In genomic region chr9:31931691-31932090, GRCm38 (mm10) we compare ENCODE assay signal across 17 mouse cellular contexts. TPM values are rescaled to one million over a fixed set of nuclear protein-coding genes. Genes with fewer than 3 reads are reported as not detected.
DNase-seq lines count a peak whose midpoint lies in the region; ATAC-seq and TF ChIP-seq lines count a peak whose summit lies in the region.
"Had no signal": no experiment of that assay in that cellular context is flagged by ENCODE, and none has a peak within 500 bp of the region (broad histone marks: within the 10 kb centered on the region; RNA-seq: fewer than 3 reads in every experiment).

No protein-coding gene starts in this region.

- H3K4me3 ChIP-seq in lung, embryonic 14.5 days (ENCODE audit: low read depth, low read length), result no peak overlapping the region
- no peak overlapping the region for H3K4me3 ChIP-seq in midbrain, embryonic 14.5 days (replicated peaks; ENCODE audit: low read depth, low read length)
- H3K4me3 ChIP-seq: embryonic facial prominence, embryonic 13.5 days; forebrain, embryonic 13.5 days; hindbrain, embryonic 15.5 days; limb, embryonic 10.5 days; megakaryocyte, embryonic 14.5 days had no signal

- no peaks in the 10 kb centered on the region for H3K4me1 ChIP-seq in lung, embryonic 14.5 days (ENCODE audit: insufficient read depth)
- no peaks in the 10 kb centered on the region for H3K4me1 ChIP-seq in midbrain, embryonic 14.5 days (ENCODE audit: control insufficient read depth, insufficient read depth, low read length)
- H3K4me1 ChIP-seq: hindbrain, embryonic 15.5 days; limb, embryonic 10.5 days; megakaryocyte, embryonic 14.5 days had no signal

- DNase-seq in adrenal gland, adult 2 months, result peak; percentile 36
- DNase-seq in adrenal gland, adult 8-10 months, result no peak
- peak; percentile 9 for DNase-seq in 3T3-L1 (ENCODE audit: low read depth, low spot score)
- peak; percentile 63 for DNase-seq in lung, embryonic 14.5 days
- no peak for DNase-seq in midbrain, embryonic 14.5 days
- no peak for DNase-seq in cerebellum, adult 9-10 months
- DNase-seq: cerebellum, adult 9-11 months; gastrocnemius, postnatal 36 days; thymus, adult 18-20 months had no signal

- no peaks in the 10 kb centered on the region for H3K36me3 ChIP-seq in lung, embryonic 14.5 days (ENCODE audit: insufficient read depth)
- H3K36me3 ChIP-seq in midbrain, embryonic 14.5 days (ENCODE audit: control insufficient read depth, insufficient read depth, low read length), result no peaks in the 10 kb centered on the region
- H3K36me3 ChIP-seq: embryonic facial prominence, embryonic 13.5 days; hindbrain, embryonic 15.5 days; limb, embryonic 10.5 days had no signal

- ATAC-seq in common myeloid progenitor, adult 5-6 weeks (replicated peaks; ENCODE audit: low read depth, poor library complexity, severe bottlenecking), result peak; percentile 94
- no peak for ATAC-seq in lung, embryonic 14.5 days (ENCODE audit: insufficient read depth)
- no peak for ATAC-seq in monocyte, adult 5-6 weeks (replicated peaks; ENCODE audit: insufficient number of reproducible peaks, low FRiP score, low TSS enrichment, poor library complexity, severe bottlenecking)
- ATAC-seq in midbrain, embryonic 14.5 days (ENCODE audit: low FRiP score, low TSS enrichment), result no peak
- ATAC-seq: forebrain, embryonic 13.5 days had no signal

- no peaks in the 10 kb centered on the region for H3K9me3 ChIP-seq in lung, embryonic 14.5 days (ENCODE audit: low read depth, low read length)
- H3K9me3 ChIP-seq in midbrain, embryonic 14.5 days (ENCODE audit: control insufficient read depth, low read length), result no peaks in the 10 kb centered on the region
- H3K9me3 ChIP-seq: embryonic facial prominence, embryonic 13.5 days; forebrain, embryonic 13.5 days; hindbrain, embryonic 15.5 days; limb, embryonic 10.5 days; megakaryocyte, embryonic 14.5 days had no signal

- no peak overlapping the region for H3K4me2 ChIP-seq in lung, embryonic 14.5 days
- H3K4me2 ChIP-seq in midbrain, embryonic 14.5 days (ENCODE audit: low read length), result no peak overlapping the region
- H3K4me2 ChIP-seq: embryonic facial prominence, embryonic 13.5 days; forebrain, embryonic 13.5 days; hindbrain, embryonic 15.5 days had no signal

- H3K9ac ChIP-seq in lung, embryonic 14.5 days, result no peak overlapping the region
- no peak overlapping the region for H3K9ac ChIP-seq in midbrain, embryonic 14.5 days (replicated peaks; ENCODE audit: low read length)
- H3K9ac ChIP-seq: embryonic facial prominence, embryonic 13.5 days; forebrain, embryonic 13.5 days; hindbrain, embryonic 15.5 days had no signal

- H3K27ac ChIP-seq in lung, embryonic 14.5 days (ENCODE audit: low read depth), result no peak overlapping the region
- no peak overlapping the region for H3K27ac ChIP-seq in midbrain, embryonic 14.5 days (replicated peaks; ENCODE audit: low read depth, low read length)
- H3K27ac ChIP-seq: embryonic facial prominence, embryonic 13.5 days; forebrain, embryonic 13.5 days; hindbrain, embryonic 15.5 days; limb, embryonic 10.5 days had no signal

- no peaks in the 10 kb centered on the region for H3K27me3 ChIP-seq in lung, embryonic 14.5 days (ENCODE audit: insufficient read depth, low read length)
- no peaks in the 10 kb centered on the region for H3K27me3 ChIP-seq in midbrain, embryonic 14.5 days (ENCODE audit: control insufficient read depth, insufficient read depth, low read length)
- H3K27me3 ChIP-seq: forebrain, embryonic 13.5 days; hindbrain, embryonic 15.5 days had no signal

- TF ChIP-seq CTCF in lung, embryonic 14.5 days (IDR thresholded peaks at IDR 0.05; ENCODE audit: low read depth), result no peak

- WGBS in lung, embryonic 14.5 days, result 37% methylated on average over 5 of the region's 5 CpGs
- WGBS in midbrain, embryonic 14.5 days, result 66% methylated on average over 5 of the region's 5 CpGs

RNA-seq across cellular contexts. Expression of gene Barx2, which starts 18.4 kb away (rescaled TPM):
- not detected for total RNA-seq in adrenal gland, adult 2 months (2021)
- 0.04 TPM in 1 of 2 replicates, not detected in the other for polyA plus RNA-seq in adrenal gland, adult 2 months (2012; rRNA removed)
- not detected for total RNA-seq in adrenal gland, adult 8-10 months (2022)
- not detected in 2 replicates for total RNA-seq in common myeloid progenitor, adult 5-6 weeks (2017)
- polyA plus RNA-seq in lung, embryonic 14.5 days (2014; fragmentation: Nextera tagmentation; extraction: Ambion mirVana), result 0.22 and 0.36 TPM in 2 replicates
- total RNA-seq in monocyte, adult 5-6 weeks (2017), result not detected in 3 replicates
- polyA plus RNA-seq in midbrain, embryonic 14.5 days (2014; fragmentation: Nextera tagmentation; extraction: Ambion mirVana), result 0.11 and 0.28 TPM in 2 replicates
- polyA plus RNA-seq: forebrain, embryonic 13.5 days; heart, embryonic 16.5 days had no signal

Comparison
In these comparisons a context has a peak if more than half of its experiments do, and no peak if none do; other contexts are left out.
1. DNase-seq: peak in adrenal gland, adult 2 months (single experiment), 3T3-L1 (single experiment) and lung, embryonic 14.5 days (single experiment); none in adrenal gland, adult 8-10 months (single experiment), midbrain, embryonic 14.5 days (single experiment) and cerebellum, adult 9-10 months (single experiment).